Mouse (Mus musculus): ENCODE data around the gene Tmcc2. TPM values are rescaled to one million over a fixed set of nuclear protein-coding genes. Genes with fewer than 3 reads are reported as not detected.

The Tmcc2 gene
- polyA plus RNA-seq, 1 experiment from 2014 or later, result 0.74 TPM

- peak; percentile 70 for DNase-seq (ENCODE audit: low spot score)
These were observed 75.0 kb downstream of the Tmcc2 start, which contains the start of gene Nuak2 for GRCm38 (mm10) chr1:132315889-132316624. Gene Nuak2, plus strand, starts transcription at chr1:132316126.

- peak; percentile 52 for DNase-seq (ENCODE audit: low spot score)
These were observed 78.4 kb downstream of the Tmcc2 start for GRCm38 (mm10) chr1:132312703-132313102.

- DNase-seq (ENCODE audit: low spot score), result no peak
These were observed 79.0 kb downstream of the Tmcc2 start for GRCm38 (mm10) chr1:132312043-132312442.

GRCm38 (mm10) chr1:132311174-132311859 lies 79.8 kb downstream of the Tmcc2 start:
- no peak for DNase-seq (ENCODE audit: low spot score)

- no peak for DNase-seq (ENCODE audit: low spot score)
These were observed 80.3 kb downstream of the Tmcc2 start for GRCm38 (mm10) chr1:132310754-132311153.

- no peak for DNase-seq (ENCODE audit: low spot score)
These were observed 82.4 kb downstream of the Tmcc2 start for GRCm38 (mm10) chr1:132308674-132309073.

- no peak for DNase-seq (ENCODE audit: low spot score)
These were observed 83.1 kb downstream of the Tmcc2 start for GRCm38 (mm10) chr1:132307962-132308361.

GRCm38 (mm10) chr1:132306808-132307207 lies 84.3 kb downstream of the Tmcc2 start:
- no peak for DNase-seq (ENCODE audit: low spot score)

Other genes with a start within 250 kb of the Tmcc2 start
- 0.23 TPM in 1 of 2 replicates, not detected in the other for gene Lemd1, start 199.8 kb downstream of the Tmcc2 start, polyA plus RNA-seq (2015; fragmentation: Nextera tagmentation; extraction: Ambion mirVana)
- gene AC124108.1, start 199.8 kb downstream of the Tmcc2 start, polyA plus RNA-seq (2015; fragmentation: Nextera tagmentation; extraction: Ambion mirVana), result not detected in 2 replicates
- not detected in 2 replicates for gene Gm10188, start 161.5 kb downstream of the Tmcc2 start, polyA plus RNA-seq (2015; fragmentation: Nextera tagmentation; extraction: Ambion mirVana)
- 3.6 and 4.5 TPM in 2 replicates for gene Klhdc8a, start 92.7 kb downstream of the Tmcc2 start, polyA plus RNA-seq (2015; fragmentation: Nextera tagmentation; extraction: Ambion mirVana)
- 1.7 and 2.2 TPM in 2 replicates for gene Nuak2, start 75.2 kb downstream of the Tmcc2 start, polyA plus RNA-seq (2015; fragmentation: Nextera tagmentation; extraction: Ambion mirVana)
- 4.4 and 4.8 TPM in 2 replicates for gene Dstyk, start 26.3 kb upstream of the Tmcc2 start, polyA plus RNA-seq (2015; fragmentation: Nextera tagmentation; extraction: Ambion mirVana)
- 41.3 and 44.7 TPM in 2 replicates for gene Rbbp5, start 86.1 kb upstream of the Tmcc2 start, polyA plus RNA-seq (2015; fragmentation: Nextera tagmentation; extraction: Ambion mirVana)
- 1.8 and 2.1 TPM in 2 replicates for gene Tmem81, start 114.9 kb upstream of the Tmcc2 start, polyA plus RNA-seq (2015; fragmentation: Nextera tagmentation; extraction: Ambion mirVana)
- 0.08 and 0.23 TPM in 2 replicates for gene Cntn2, start 152.0 kb upstream of the Tmcc2 start, polyA plus RNA-seq (2015; fragmentation: Nextera tagmentation; extraction: Ambion mirVana)

Data from thymus, postnatal 0 days (tissue).